Mouse (Mus musculus): ENCODE measurements around the gene Rbm15. TPM values are rescaled to one million over a fixed set of nuclear protein-coding genes. Genes with fewer than 3 reads are reported as not detected.

Gene Rbm15
- polyA plus RNA-seq, 1 experiment = 8.1 TPM

GRCm38 (mm10) chr3:107349006-107349405 lies 15.5 kb upstream of the Rbm15 start:
- Histone ChIP-seq H3K27me3 (ENCODE audit: control insufficient read depth, insufficient read depth, low read length) (no peaks in the 10 kb centered on the region), H3K36me3 (ENCODE audit: control insufficient read depth, insufficient read depth, low read length) (no peaks in the 10 kb centered on the region), H3K4me3 (ENCODE audit: extremely low read depth, insufficient read depth, insufficient read length) (no peak overlapping the region), H3K27ac (ENCODE audit: insufficient read depth, low read length) (no peak overlapping the region), H3K4me1 (ENCODE audit: control insufficient read depth, insufficient read depth, insufficient read length) (no peaks in the 10 kb centered on the region)
- TF ChIP-seq POLR2A (IDR thresholded peaks at IDR 0.05; ENCODE audit: low read depth, low read length) (no peak), CTCF (IDR thresholded peaks at IDR 0.05; ENCODE audit: extremely low read depth, insufficient read depth, insufficient read length, insufficient replicate concordance) (no peak)
- DNase-seq (ENCODE audit: low read depth in 1 of 2, low spot score in 2 of 2) = no peak
- 86% methylated on average over 3 of the region's 3 CpGs for WGBS

DNA sequence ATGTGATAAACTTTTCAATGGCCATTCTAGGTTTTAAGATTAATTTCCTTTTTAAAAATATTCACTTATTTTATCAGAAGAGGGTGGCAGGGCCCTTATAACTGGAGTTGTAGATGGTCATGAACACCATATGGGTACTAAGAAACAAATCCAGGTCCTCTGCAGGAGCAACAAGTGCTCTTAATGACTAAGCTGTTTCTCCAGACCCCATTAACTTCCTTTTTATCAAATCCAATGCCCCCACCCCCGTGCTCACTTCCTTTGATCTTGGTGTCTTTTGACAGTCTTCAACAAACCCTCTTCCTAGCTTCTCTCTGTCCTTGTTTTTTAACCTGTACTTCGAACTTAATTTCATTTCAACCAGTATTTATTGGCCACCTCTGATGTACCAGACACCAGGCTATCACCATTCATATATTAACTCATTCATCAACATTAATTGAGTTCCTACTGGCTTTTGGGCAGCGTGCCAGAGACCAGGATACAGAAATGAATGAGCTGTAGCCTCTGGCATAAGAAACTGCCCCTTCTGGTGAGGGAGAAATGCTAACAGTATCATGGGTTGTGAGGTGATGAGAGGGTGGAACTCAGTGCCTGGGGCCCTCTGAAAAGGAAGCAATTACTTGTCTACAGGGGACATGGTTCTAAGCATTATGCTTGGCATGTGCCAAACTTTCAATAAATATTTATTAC lies 11.7 kb upstream of the Rbm15 start:
- no peaks in the 10 kb centered on the region for H3K27me3 ChIP-seq (ENCODE audit: control insufficient read depth, insufficient read depth, low read length)
- 22% methylated on average over 3 of the region's 3 CpGs for WGBS
- no peaks in the 10 kb centered on the region for H3K36me3 ChIP-seq (ENCODE audit: control insufficient read depth, insufficient read depth, low read length)
- no peaks in the 10 kb centered on the region for H3K4me1 ChIP-seq (ENCODE audit: control insufficient read depth, insufficient read depth, insufficient read length)
- TF ChIP-seq CTCF (IDR thresholded peaks at IDR 0.05; ENCODE audit: extremely low read depth, insufficient read depth, insufficient read length, insufficient replicate concordance) (no peak), POLR2A (IDR thresholded peaks at IDR 0.05; ENCODE audit: low read depth, low read length) (no peak)
- DNase-seq (ENCODE audit: low read depth in 1 of 2, low spot score in 2 of 2) = no peak
- H3K4me3 ChIP-seq (ENCODE audit: extremely low read depth, insufficient read depth, insufficient read length) = no peak overlapping the region
- H3K27ac ChIP-seq (ENCODE audit: insufficient read depth, low read length) = no peak overlapping the region

DNA sequence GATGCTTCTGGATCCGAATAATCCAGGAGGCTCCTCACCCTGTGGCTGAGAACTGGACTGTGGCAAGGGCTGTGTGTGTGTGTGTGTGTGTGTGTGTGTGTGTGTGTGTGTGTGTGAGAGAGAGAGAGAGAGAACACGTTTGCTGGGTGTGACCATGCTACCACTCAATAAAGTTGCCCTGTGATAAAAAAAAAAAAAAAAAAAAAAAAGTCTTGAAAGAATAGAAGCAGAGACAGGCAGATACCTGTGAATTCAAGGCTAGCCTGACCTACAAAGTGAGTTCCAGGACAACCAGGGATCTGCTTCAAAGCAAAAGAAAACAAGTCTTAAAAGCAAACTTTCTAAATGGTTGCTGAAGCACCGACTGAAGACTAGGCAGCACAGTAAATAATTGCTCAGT lies 10.5 kb upstream of the Rbm15 start:
- Histone ChIP-seq H3K4me3 (ENCODE audit: extremely low read depth, insufficient read depth, insufficient read length) (no peak overlapping the region), H3K4me1 (ENCODE audit: control insufficient read depth, insufficient read depth, insufficient read length) (no peaks in the 10 kb centered on the region), H3K27me3 (ENCODE audit: control insufficient read depth, insufficient read depth, low read length) (no peaks in the 10 kb centered on the region), H3K36me3 (ENCODE audit: control insufficient read depth, insufficient read depth, low read length) (no peaks in the 10 kb centered on the region), H3K27ac (ENCODE audit: insufficient read depth, low read length) (no peak overlapping the region)
- 74% methylated on average over 3 of the region's 3 CpGs for WGBS
- DNase-seq (ENCODE audit: low read depth in 1 of 2, low spot score in 2 of 2) = no peak
- TF ChIP-seq POLR2A (IDR thresholded peaks at IDR 0.05; ENCODE audit: low read depth, low read length) = no peak
- no peak for TF ChIP-seq CTCF (IDR thresholded peaks at IDR 0.05; ENCODE audit: extremely low read depth, insufficient read depth, insufficient read length, insufficient replicate concordance)

DNA sequence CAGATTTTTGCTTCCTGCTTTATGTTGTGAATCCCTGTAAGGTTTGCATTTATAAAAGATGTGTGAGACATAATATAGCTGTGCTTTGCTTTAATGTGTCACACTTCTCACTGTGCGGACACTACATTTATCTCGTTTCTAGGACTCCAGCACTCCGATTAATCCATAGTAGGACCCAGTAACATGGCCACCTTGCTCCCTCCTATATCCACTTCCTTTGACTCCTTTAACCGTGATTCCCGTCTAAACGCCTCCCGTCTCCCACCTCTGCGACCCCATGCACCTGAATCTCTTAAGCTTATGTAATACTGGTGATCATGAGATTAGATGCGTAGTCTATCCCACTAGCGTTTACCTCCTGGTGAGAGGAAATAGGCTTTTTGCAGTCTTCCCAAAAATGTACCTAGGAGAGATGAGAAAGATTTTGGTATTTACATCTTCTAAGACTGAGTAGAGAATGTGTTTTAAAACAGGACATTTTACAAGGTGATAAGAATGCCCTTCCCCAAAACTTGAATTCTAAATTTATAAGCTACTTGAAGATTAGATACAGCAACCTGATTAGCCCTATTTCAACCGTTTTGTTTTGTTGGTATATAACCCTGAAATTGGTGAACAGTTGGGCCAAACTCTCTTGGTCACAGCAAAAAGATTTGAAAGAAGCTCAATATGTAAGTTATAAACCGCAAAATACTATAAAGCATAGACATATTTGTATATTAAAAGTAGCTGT lies 895 bp upstream of the Rbm15 start:
- H3K27ac ChIP-seq (ENCODE audit: insufficient read depth, low read length) = peak overlapping the region; percentile 93
- 12% methylated on average over 12 of the region's 12 CpGs for WGBS
- DNase-seq (ENCODE audit: low read depth in 1 of 2, low spot score in 2 of 2) = no peak
- H3K4me3 ChIP-seq (ENCODE audit: extremely low read depth, insufficient read depth, insufficient read length) = peak overlapping the region; percentile 72
- peaks cover 11% of the 10 kb centered on the region for H3K36me3 ChIP-seq (ENCODE audit: control insufficient read depth, insufficient read depth, low read length)
- TF ChIP-seq POLR2A (IDR thresholded peaks at IDR 0.05; ENCODE audit: low read depth, low read length) = no peak
- TF ChIP-seq CTCF (IDR thresholded peaks at IDR 0.05; ENCODE audit: extremely low read depth, insufficient read depth, insufficient read length, insufficient replicate concordance) = no peak
- H3K27me3 ChIP-seq (ENCODE audit: control insufficient read depth, insufficient read depth, low read length) = no peaks in the 10 kb centered on the region
- H3K4me1 ChIP-seq (ENCODE audit: control insufficient read depth, insufficient read depth, insufficient read length) = peaks cover 13% of the 10 kb centered on the region; the same call in 1 of the 2 replicates

GRCm38 (mm10) chr3:107332960-107333380 lies 503 bp downstream of the Rbm15 start:
- H3K4me1 ChIP-seq (ENCODE audit: control insufficient read depth, insufficient read depth, insufficient read length) = peaks cover 13% of the 10 kb centered on the region; the same call in 1 of the 2 replicates
- WGBS = under 1% methylated on average over 37 of the region's 37 CpGs
- H3K36me3 ChIP-seq (ENCODE audit: control insufficient read depth, insufficient read depth, low read length) = peaks cover 11% of the 10 kb centered on the region
- peak; percentile 88 to 99 for DNase-seq (ENCODE audit: low read depth in 1 of 2, low spot score in 2 of 2)
- peak overlapping the region; percentile 93 for H3K27ac ChIP-seq (ENCODE audit: insufficient read depth, low read length)
- H3K27me3 ChIP-seq (ENCODE audit: control insufficient read depth, insufficient read depth, low read length) = no peaks in the 10 kb centered on the region
- H3K4me3 ChIP-seq (ENCODE audit: extremely low read depth, insufficient read depth, insufficient read length) = peak overlapping the region; percentile 96
- TF ChIP-seq CTCF (IDR thresholded peaks at IDR 0.05; ENCODE audit: extremely low read depth, insufficient read depth, insufficient read length, insufficient replicate concordance) (no peak), POLR2A (IDR thresholded peaks at IDR 0.05; ENCODE audit: low read depth, low read length) (peak; percentile 62)

GRCm38 (mm10) chr3:107332127-107332959 lies 1.1 kb downstream of the Rbm15 start:
- TF ChIP-seq CTCF (IDR thresholded peaks at IDR 0.05; ENCODE audit: extremely low read depth, insufficient read depth, insufficient read length, insufficient replicate concordance) (no peak), POLR2A (IDR thresholded peaks at IDR 0.05; ENCODE audit: low read depth, low read length) (no peak)
- Histone ChIP-seq H3K4me1 (ENCODE audit: control insufficient read depth, insufficient read depth, insufficient read length) (peaks cover 13% of the 10 kb centered on the region; the same call in 1 of the 2 replicates), H3K4me3 (ENCODE audit: extremely low read depth, insufficient read depth, insufficient read length) (peak overlapping the region; percentile 96), H3K36me3 (ENCODE audit: control insufficient read depth, insufficient read depth, low read length) (peaks cover 11% of the 10 kb centered on the region), H3K27ac (ENCODE audit: insufficient read depth, low read length) (peak overlapping the region; percentile 82), H3K27me3 (ENCODE audit: control insufficient read depth, insufficient read depth, low read length) (no peaks in the 10 kb centered on the region)
- WGBS = under 1% methylated on average over 75 of the region's 75 CpGs
- DNase-seq (ENCODE audit: low read depth in 1 of 2, low spot score in 2 of 2) = peak in 1 of 2 experiments; percentile 12
